Comparison of ENCODE assay signal across 16 mouse cellular contexts in genomic region chr7:135937465-135937864, GRCm38 (mm10).
"Had no signal": no experiment of that assay in that cellular context is flagged by ENCODE, and none has a peak within 500 bp of the region (broad histone marks: within the 10 kb centered on the region; RNA-seq: fewer than 3 reads in every experiment).

No protein-coding gene starts in this region.

- H3K9ac ChIP-seq: neural tube, embryonic 13.5 days; neural tube, embryonic 15.5 days; stomach, embryonic 15.5 days had no signal

- H3K27me3 ChIP-seq: neural tube, embryonic 13.5 days; neural tube, embryonic 15.5 days; stomach, embryonic 15.5 days had no signal

- H3K36me3 ChIP-seq: neural tube, embryonic 13.5 days; neural tube, embryonic 15.5 days; stomach, embryonic 15.5 days had no signal

- H3K4me1 ChIP-seq: neural tube, embryonic 13.5 days; neural tube, embryonic 15.5 days; stomach, embryonic 15.5 days had no signal

- H3K27ac ChIP-seq: neural tube, embryonic 13.5 days; neural tube, embryonic 15.5 days; stomach, embryonic 15.5 days; stomach, postnatal 0 days had no signal

- H3K9me3 ChIP-seq: neural tube, embryonic 13.5 days; neural tube, embryonic 15.5 days; stomach, embryonic 15.5 days had no signal

- H3K4me3 ChIP-seq: neural tube, embryonic 13.5 days; neural tube, embryonic 15.5 days; stomach, embryonic 15.5 days had no signal

- DNase-seq: retina, postnatal 1 day; right cerebral cortex, adult 18-20 months; right cerebral cortex, postnatal 14 days; right cerebral cortex, postnatal 25 days; right cerebral cortex, postnatal 4 days; spleen, adult 18-20 months; thymus, adult 18-20 months; thymus, adult 2 months; thymus, postnatal 14 days; thymus, postnatal 25 days; thymus, postnatal 36 days; thymus, postnatal 4 days had no signal

- H3K4me2 ChIP-seq: neural tube, embryonic 13.5 days; neural tube, embryonic 15.5 days; stomach, embryonic 15.5 days had no signal
